In the genomic region with DNA sequence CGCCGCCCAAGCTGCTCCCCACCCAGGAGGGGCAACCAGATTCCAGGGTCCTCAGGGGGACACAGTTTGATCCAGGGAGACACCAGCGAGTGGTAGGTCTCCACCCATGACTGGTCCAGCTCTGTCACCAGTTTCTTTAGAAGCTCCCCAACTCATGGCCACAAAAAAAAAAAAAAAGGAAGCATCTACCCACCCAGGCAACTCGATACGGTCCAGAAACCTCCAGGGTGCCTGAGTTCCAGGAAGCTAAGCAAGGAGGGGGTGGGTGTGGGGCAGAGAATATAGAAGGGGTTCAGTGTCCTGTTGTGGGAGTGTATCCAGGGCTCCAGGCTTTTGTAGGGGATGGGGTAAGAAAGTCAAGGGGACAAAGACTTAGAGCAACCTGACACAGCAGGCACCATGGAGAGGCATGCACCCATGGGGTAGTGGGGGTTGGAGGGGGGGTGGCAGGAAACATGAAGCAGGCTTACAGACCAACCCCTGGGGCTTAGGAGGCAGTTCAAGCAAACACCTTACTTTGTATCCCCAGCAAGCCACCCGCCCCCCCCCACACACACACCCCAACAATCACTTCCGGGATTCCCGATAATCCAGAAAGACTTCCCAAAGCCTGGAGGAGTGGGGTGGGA, we compare ENCODE assay signal across 8 mouse cellular contexts. TPM values are rescaled to one million over a fixed set of nuclear protein-coding genes. Genes with fewer than 3 reads are reported as not detected.
A peak's percentile ranks its signal among the peaks of the same experiment; 100 is the strongest.
DNase-seq lines count a peak whose midpoint lies in the region; ATAC-seq and TF ChIP-seq lines count a peak whose summit lies in the region.

No protein-coding gene starts in this region.

- no peak for TF ChIP-seq CTCF in CH12.LX (conservative IDR thresholded peaks at IDR 0.05 in 1 of 2, IDR thresholded peaks at IDR 0.05 in 1 of 2; ENCODE audit: low read depth in 2 of 2, low read length in 2 of 2)

- H3K27ac ChIP-seq in heart, embryonic 12.5 days (ENCODE audit: poor library complexity, severe bottlenecking), result peak overlapping the region; percentile 75
- H3K27ac ChIP-seq in CH12.LX (ENCODE audit: insufficient read depth, low read depth), result no peak overlapping the region
- peak overlapping the region; percentile 68; the same call in 1 of the 2 replicates for H3K27ac ChIP-seq in forebrain, embryonic 12.5 days
- H3K27ac ChIP-seq in limb, embryonic 15.5 days, result peak overlapping the region; percentile 82

- no peak for TF ChIP-seq RAD21 in CH12.LX (IDR thresholded peaks at IDR 0.05; ENCODE audit: low read depth, low read length)

- H3K4me3 ChIP-seq in heart, embryonic 12.5 days, result peak overlapping the region; percentile 43
- H3K4me3 ChIP-seq in CH12.LX (replicated peaks in 1 of 3; ENCODE audit: low read depth in 2 of 3, low read length in 2 of 3, poor library complexity in 1 of 3), result peak overlapping the region in 1 of 3 experiments; percentile 46
- H3K4me3 ChIP-seq in forebrain, embryonic 12.5 days (replicated peaks), result peak overlapping the region; percentile 19; the same call in 1 of the 2 replicates
- peak overlapping the region; percentile 25 for H3K4me3 ChIP-seq in limb, embryonic 15.5 days

- no peaks in the 10 kb centered on the region for H3K36me3 ChIP-seq in heart, embryonic 12.5 days
- no peaks in the 10 kb centered on the region for H3K36me3 ChIP-seq in CH12.LX (replicated peaks in 1 of 2; ENCODE audit: control insufficient read depth in 1 of 2, insufficient read depth in 1 of 2, low read length in 1 of 2)
- H3K36me3 ChIP-seq in forebrain, embryonic 12.5 days (replicated peaks), result no peaks in the 10 kb centered on the region
- no peaks in the 10 kb centered on the region for H3K36me3 ChIP-seq in limb, embryonic 15.5 days

- H3K9me3 ChIP-seq in heart, embryonic 12.5 days (replicated peaks), result no peaks in the 10 kb centered on the region
- H3K9me3 ChIP-seq in CH12.LX (replicated peaks; ENCODE audit: low read length), result no peaks in the 10 kb centered on the region
- H3K9me3 ChIP-seq in forebrain, embryonic 12.5 days, result no peaks in the 10 kb centered on the region
- H3K9me3 ChIP-seq in limb, embryonic 15.5 days, result no peaks in the 10 kb centered on the region

- WGBS in heart, embryonic 12.5 days, result 8% methylated on average over 8 of the region's 8 CpGs
- WGBS in forebrain, embryonic 12.5 days, result 16% methylated on average over 8 of the region's 8 CpGs
- WGBS in limb, embryonic 15.5 days, result 13% methylated on average over 8 of the region's 8 CpGs

- dilution Hi-C loops in CH12.LX (cut with MboI; ENCODE audit: extremely low pct_ligation_motif_present, extremely low pct_unique_long_range_greater_than_20kb, low sequenced_read_pairs), result no loop called here

- peak; percentile 20; the same call in 1 of the 2 replicates for TF ChIP-seq EP300 in CH12.LX (IDR thresholded peaks at IDR 0.05; ENCODE audit: low read length)

- H3K79me2 ChIP-seq in CH12.LX (replicated peaks; ENCODE audit: control insufficient read depth, extremely low read depth, insufficient read depth, poor library complexity, severe bottlenecking), result no peaks in the 10 kb centered on the region

- H3K9ac ChIP-seq in heart, embryonic 12.5 days, result peak overlapping the region; percentile 62
- H3K9ac ChIP-seq in CH12.LX (ENCODE audit: insufficient read depth, low read depth), result no peak overlapping the region
- no peak overlapping the region for H3K9ac ChIP-seq in forebrain, embryonic 12.5 days
- H3K9ac ChIP-seq in limb, embryonic 15.5 days, result no peak overlapping the region

- peak overlapping the region; percentile 83 for H3K4me2 ChIP-seq in heart, embryonic 12.5 days
- H3K4me2 ChIP-seq in CH12.LX (ENCODE audit: insufficient read depth, low read depth, poor library complexity, severe bottlenecking), result peak overlapping the region; percentile 23; the same call in 1 of the 2 replicates
- H3K4me2 ChIP-seq in forebrain, embryonic 12.5 days, result peak overlapping the region; percentile 51
- H3K4me2 ChIP-seq in limb, embryonic 15.5 days, result peak overlapping the region; percentile 60

- no peak for ATAC-seq in heart, embryonic 12.5 days (ENCODE audit: insufficient number of reproducible peaks, low FRiP score)
- no peak for ATAC-seq in forebrain, embryonic 12.5 days (ENCODE audit: low FRiP score)
- no peak for ATAC-seq in limb, embryonic 15.5 days (ENCODE audit: insufficient number of reproducible peaks, low FRiP score, low TSS enrichment, low read depth)
- ATAC-seq in megakaryocyte progenitor cell, adult 5-6 weeks (replicated peaks; ENCODE audit: poor library complexity), result no peak

- TF ChIP-seq POLR2A in CH12.LX (IDR thresholded peaks at IDR 0.05; ENCODE audit: low read depth, low read length), result no peak

- no peak for DNase-seq in heart, adult 8-10 months (ENCODE audit: low spot score)
- DNase-seq in CH12.LX (ENCODE audit: extremely low read depth), result peak; percentile 64
- DNase-seq in frontal cortex, adult 2 months (ENCODE audit: extremely low spot score in 1 of 2, low spot score in 1 of 2), result no peak
- DNase-seq in frontal cortex, postnatal 25 days (ENCODE audit: low spot score in 2 of 2), result no peak

- no peaks in the 10 kb centered on the region for H3K27me3 ChIP-seq in heart, embryonic 12.5 days (replicated peaks)
- H3K27me3 ChIP-seq in CH12.LX (replicated peaks), result no peaks in the 10 kb centered on the region
- H3K27me3 ChIP-seq in forebrain, embryonic 12.5 days, result no peaks in the 10 kb centered on the region
- no peaks in the 10 kb centered on the region for H3K27me3 ChIP-seq in limb, embryonic 15.5 days

- peaks cover 46% of the 10 kb centered on the region for H3K4me1 ChIP-seq in heart, embryonic 12.5 days (replicated peaks)
- H3K4me1 ChIP-seq in CH12.LX (ENCODE audit: control insufficient read depth in 1 of 2, insufficient read depth in 2 of 2), result peaks cover 16 to 55% of the 10 kb centered on the region in 2 experiments
- peaks cover 68% of the 10 kb centered on the region for H3K4me1 ChIP-seq in forebrain, embryonic 12.5 days
- H3K4me1 ChIP-seq in limb, embryonic 15.5 days, result peaks cover 52% of the 10 kb centered on the region

- in situ Hi-C loops in CH12.LX (cut with MboI; ENCODE audit: low pct_ligation_motif_present, low pct_unique_long_range_greater_than_20kb, low sequenced_read_pairs), result no loop called here

TF ChIP-seq in CH12.LX, 34 proteins besides CTCF, POLR2A, EP300 and RAD21:
- TF ChIP-seq ELF1 (IDR thresholded peaks at IDR 0.05; ENCODE audit: low read depth, low read length), result no peak
- TF ChIP-seq NRF1 (IDR thresholded peaks at IDR 0.05; ENCODE audit: low read depth, low read length), result no peak
- no peak for TF ChIP-seq IRF4 (IDR thresholded peaks at IDR 0.05; ENCODE audit: low read depth, low read length)
- peak; percentile 54; the same call in 1 of the 2 replicates for TF ChIP-seq CHD2 (IDR thresholded peaks at IDR 0.05; ENCODE audit: low read length)
- no peak for TF ChIP-seq USF2 (conservative IDR thresholded peaks at IDR 0.05; ENCODE audit: low read depth, low read length)
- peak; percentile 91 for TF ChIP-seq ZNF384 (IDR thresholded peaks at IDR 0.05; ENCODE audit: low read depth, low read length)
- TF ChIP-seq E2F4 (IDR thresholded peaks at IDR 0.05; ENCODE audit: insufficient replicate concordance, low read depth, low read length), result no peak
- TF ChIP-seq ETS1 (conservative IDR thresholded peaks at IDR 0.05; ENCODE audit: low read depth, low read length), result no peak
TF ChIP-seq in CH12.LX: peak in this region for 2.

RNA-seq across cellular contexts. Expression of a gene that starts 20.0 kb away (rescaled TPM):
- polyA plus RNA-seq in heart, embryonic 12.5 days (2016; fragmentation: Nextera tagmentation; extraction: Ambion mirVana), result 6.3 and 7.6 TPM in 2 replicates
- total RNA-seq in heart, adult 8-10 months (2022), result 1 to 10 TPM; 3.2 to 5.2 (median 3.6) TPM
- 0.25 and 0.42 TPM in 2 replicates for total RNA-seq in CH12.LX (2012; rRNA removed)
- total RNA-seq in CH12.LX (2014; rRNA removed), result 0.32 and 0.46 TPM in 2 replicates
- 2.3 and 2.7 TPM in 2 replicates for polyA plus RNA-seq in CH12.LX (2012; ENCODE audit: insufficient read length, low read depth)
- polyA plus RNA-seq in forebrain, embryonic 12.5 days (2016; fragmentation: Nextera tagmentation; extraction: Ambion mirVana), result 35.0 and 36.6 TPM in 2 replicates
- polyA plus RNA-seq in limb, embryonic 15.5 days (2015; fragmentation: Nextera tagmentation; extraction: Ambion mirVana), result 14.3 and 14.5 TPM in 2 replicates
- polyA plus RNA-seq in frontal cortex, adult 2 months (2012; rRNA removed), result 21.3 and 31.1 TPM in 2 replicates
- not detected in 2 replicates for total RNA-seq in megakaryocyte progenitor cell, adult 5-6 weeks (2015)
- total RNA-seq in megakaryocyte progenitor cell, adult 5-6 weeks (2017), result not detected in 2 replicates

Comparison
In these comparisons a context has a peak if more than half of its experiments do, and no peak if none do; other contexts are left out.
1. H3K4me2 ChIP-seq: peak in every context shown above with its lines; median percentile 83 in heart, embryonic 12.5 days; 60 in limb, embryonic 15.5 days; 51 in forebrain, embryonic 12.5 days; 23 in CH12.LX.